Mouse (Mus musculus) c-Kit-positive CD71-positive TER-119-negative erythroid progenitor cells, embryonic 14.5 days (primary cell): Measurements from ENCODE around the gene Eif5a2.
A peak's percentile ranks its signal among the peaks of the same experiment; 100 is the strongest.

Experiments used
- DNase-seq: peaks from one replicate; pipeline ENCODE4 v3.0.0-alpha.2; 2013; ENCODE audit warnings: low read depth

Gene Eif5a2

DNA sequence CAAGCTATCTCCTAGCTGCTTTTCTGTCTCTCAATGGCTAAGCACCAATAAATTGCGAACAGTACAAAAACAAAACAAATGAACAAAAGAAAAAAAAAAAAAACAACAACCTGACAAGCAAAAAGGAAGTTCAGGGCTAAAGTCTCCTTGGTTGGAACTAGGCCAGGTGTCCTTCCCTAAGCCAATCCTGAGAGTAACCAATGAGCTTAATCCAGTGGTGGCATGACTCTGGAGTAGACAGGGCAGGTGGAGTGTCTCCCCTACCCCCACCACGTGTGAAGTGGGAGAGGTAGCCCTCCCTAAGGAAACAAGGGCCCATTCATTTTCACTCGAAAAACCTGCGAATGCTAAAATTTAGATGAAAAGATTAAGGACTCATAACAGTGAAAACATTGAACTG lies 30.4 kb downstream of the Eif5a2 start:
- DNase-seq, result no peak

GRCm38 (mm10) chr3:28814361-28814760 lies 33.3 kb downstream of the Eif5a2 start:
- peak; percentile 74 for DNase-seq

DNA sequence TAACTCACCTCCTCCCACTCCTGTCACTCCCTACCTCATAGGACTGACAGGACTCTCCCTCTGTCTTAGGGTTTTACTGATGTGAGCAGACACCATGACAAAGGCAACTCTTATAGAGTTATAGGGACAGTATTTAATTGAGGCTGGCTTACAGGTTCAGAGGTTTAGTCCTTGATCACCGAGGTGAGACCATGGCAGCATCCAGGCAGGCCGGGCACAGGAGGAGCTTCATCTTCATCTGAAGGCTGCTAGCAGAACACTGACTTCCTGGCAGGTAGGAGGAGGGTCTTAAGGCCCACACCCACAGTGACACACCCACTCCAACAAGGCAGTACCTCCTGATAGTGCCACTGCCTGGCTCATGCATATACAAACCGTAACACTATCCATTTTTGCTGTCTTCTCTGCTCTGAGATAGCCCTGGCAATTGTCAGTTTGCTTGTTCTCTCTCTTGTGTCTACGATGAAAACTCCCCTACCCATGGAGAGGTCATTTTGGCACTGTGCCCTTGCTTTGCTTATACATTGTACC lies 35.0 kb downstream of the Eif5a2 start:
- no peak for DNase-seq

- no peak for DNase-seq
These were observed 45.2 kb downstream of the Eif5a2 start for GRCm38 (mm10) chr3:28826272-28826671.

GRCm38 (mm10) chr3:28827605-28828004 lies 46.5 kb downstream of the Eif5a2 start:
- no peak for DNase-seq

DNA sequence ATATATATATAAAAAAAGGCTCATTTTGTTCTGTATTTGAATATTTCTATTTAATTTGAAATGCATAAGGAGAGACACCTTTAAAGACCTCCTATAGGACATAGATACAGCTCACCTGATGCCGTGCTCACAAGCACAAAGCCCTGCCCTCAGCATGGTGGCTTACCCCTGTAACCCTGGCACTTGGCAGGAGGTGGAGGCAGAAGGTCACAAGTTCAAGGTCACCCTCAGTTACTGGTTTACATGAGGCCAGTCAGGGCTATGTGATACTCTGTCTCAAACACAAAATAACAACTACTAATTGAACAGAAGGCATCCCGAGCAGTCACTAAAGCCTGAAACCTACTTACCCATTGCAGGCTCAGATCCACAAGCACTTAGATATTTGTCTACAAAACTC lies 48.4 kb downstream of the Eif5a2 start:
- DNase-seq, result no peak

GRCm38 (mm10) chr3:28836796-28837371 lies 55.8 kb downstream of the Eif5a2 start:
- no peak for DNase-seq

DNA sequence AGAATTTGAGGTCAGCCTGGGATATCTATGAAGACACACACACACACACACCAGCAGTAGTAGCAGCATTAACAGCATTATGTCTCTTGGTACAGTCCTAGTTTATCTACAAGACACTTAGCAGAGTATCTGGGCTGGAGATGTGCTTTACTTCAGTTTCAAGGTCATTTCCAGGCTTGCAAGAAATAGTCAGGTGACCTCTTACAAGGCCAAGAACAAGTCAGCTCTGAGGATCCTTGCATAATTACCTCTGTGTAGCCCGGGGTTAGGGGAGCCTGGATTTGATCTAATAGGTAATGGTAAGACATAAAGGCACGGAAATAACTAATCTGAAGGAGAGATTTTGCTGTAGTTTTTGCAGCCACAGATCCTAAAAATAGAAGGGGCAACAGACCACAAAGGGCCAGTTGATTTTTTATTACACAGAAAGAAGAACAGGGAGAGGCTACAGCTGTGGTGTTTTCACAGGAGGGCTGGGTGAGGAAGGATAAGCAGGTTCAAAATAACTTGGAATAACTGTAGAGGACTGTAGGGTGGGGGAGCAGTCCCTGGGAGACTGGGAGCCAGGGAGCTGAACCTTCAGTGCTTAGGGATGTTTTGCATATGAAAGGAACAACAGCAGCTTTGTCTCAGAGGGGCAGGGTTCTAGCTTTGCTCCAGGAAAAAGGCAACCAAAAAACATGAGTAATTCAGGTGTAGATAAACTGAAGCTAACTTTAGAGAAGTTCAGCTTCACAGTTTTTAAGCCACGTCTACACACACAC lies 61.0 kb downstream of the Eif5a2 start:
- no peak for DNase-seq

GRCm38 (mm10) chr3:28843231-28843630 lies 62.2 kb downstream of the Eif5a2 start:
- no peak for DNase-seq

DNA sequence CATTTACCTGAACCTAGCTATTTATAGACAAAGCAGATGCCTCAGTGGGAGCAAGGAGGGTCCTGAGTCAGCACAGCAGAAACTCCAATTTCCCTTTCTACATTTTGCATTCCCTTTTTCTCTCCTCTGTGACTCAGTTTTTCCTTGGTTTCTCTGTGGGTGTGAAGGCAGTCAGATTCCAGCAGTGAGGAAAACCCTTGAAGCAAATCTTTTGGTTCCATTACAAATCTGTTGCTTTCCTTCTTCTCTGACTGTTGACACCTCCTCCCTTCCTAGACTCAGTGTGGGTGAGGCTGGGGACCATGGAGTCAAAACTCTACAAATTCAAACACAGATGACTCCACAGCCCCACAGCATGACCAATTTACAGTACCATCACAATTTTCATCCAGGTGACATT lies 66.0 kb downstream of the Eif5a2 start:
- DNase-seq, result no peak
